Mouse (Mus musculus) liver, embryonic 13.5 days (tissue): Measurements from ENCODE around the gene Rnf24. TPM values are rescaled to one million over a fixed set of nuclear protein-coding genes. Genes with fewer than 3 reads are reported as not detected.
"Not testable (repeated sequence)": the region's sequence is repeated elsewhere in the genome, so short reads cannot be mapped to it uniquely, and the experiment has no call there.

Experiments used
- ATAC-seq: fragments of 200-750 bp; cut with Nextera tagmentation; 2 replicates; pipeline ENCODE4 v1.8.0; 2017; ENCODE audit warnings: low read depth, mild to moderate bottlenecking, moderate number of reproducible peaks, moderate library complexity
- DNase-seq: peaks from one replicate; pipeline ENCODE4 v3.0.0; 2022
- H3K27ac ChIP-seq: fragments of 300-500 bp; sonication (generic); 2 replicates; pipeline ENCODE4 v1.5.1; 2015; ENCODE audit warnings: moderate library complexity, mild to moderate bottlenecking, inconsistent platforms
- H3K27me3 ChIP-seq: fragments of 300-500 bp; sonication (generic); 2 replicates; pipeline ENCODE4 v1.6.1; 2015; ENCODE audit warnings: mild to moderate bottlenecking, inconsistent platforms
- H3K36me3 ChIP-seq: fragments of 300-500 bp; sonication (generic); 2 replicates; pipeline ENCODE4 v1.6.1; 2015; ENCODE audit warnings: mild to moderate bottlenecking, inconsistent platforms
- H3K4me1 ChIP-seq: fragments of 300-500 bp; sonication (generic); replicated peaks from 2 replicates; pipeline ENCODE4 v1.6.1; 2015; ENCODE audit warnings: inconsistent platforms
- H3K4me2 ChIP-seq: fragments of 300-500 bp; sonication (generic); 2 replicates; pipeline ENCODE4 v1.6.1; 2015; ENCODE audit warnings: inconsistent platforms, mild to moderate bottlenecking, moderate library complexity
- H3K4me3 ChIP-seq: fragments of 300-500 bp; sonication (generic); replicated peaks from 2 replicates; pipeline ENCODE4 v1.5.1; 2015; ENCODE audit warnings: mild to moderate bottlenecking, inconsistent platforms
- H3K9ac ChIP-seq: fragments of 300-500 bp; sonication (generic); 2 replicates; pipeline ENCODE4 v1.6.1; 2015; ENCODE audit warnings: mild to moderate bottlenecking, inconsistent platforms
- H3K9me3 ChIP-seq: fragments of 300-500 bp; sonication (generic); replicated peaks from 2 replicates; pipeline ENCODE4 v1.6.1; 2016; ENCODE audit warnings: inconsistent platforms
- WGBS: fragments of 180-500 bp; shearing (Covaris S2); methylation state at CpG from one replicate; pipeline ENCODE4 v1.1.7; 2015; ENCODE audit not compliant: insufficient replicate concordance; 5-methylcytosine and 5-hydroxymethylcytosine counted together
- polyA plus RNA-seq: library from polyadenylated mRNA; unstranded; fragments of >200 nt; fragmentation: Nextera tagmentation; extraction: Ambion mirVana; gene quantifications from 2 replicates; pipeline ENCODE4 v1.2.1, GENCODE M21; 2015

Rnf24 gene
- polyA plus RNA-seq, 1 experiment from 2014 or later: 0.46 TPM

DNA sequence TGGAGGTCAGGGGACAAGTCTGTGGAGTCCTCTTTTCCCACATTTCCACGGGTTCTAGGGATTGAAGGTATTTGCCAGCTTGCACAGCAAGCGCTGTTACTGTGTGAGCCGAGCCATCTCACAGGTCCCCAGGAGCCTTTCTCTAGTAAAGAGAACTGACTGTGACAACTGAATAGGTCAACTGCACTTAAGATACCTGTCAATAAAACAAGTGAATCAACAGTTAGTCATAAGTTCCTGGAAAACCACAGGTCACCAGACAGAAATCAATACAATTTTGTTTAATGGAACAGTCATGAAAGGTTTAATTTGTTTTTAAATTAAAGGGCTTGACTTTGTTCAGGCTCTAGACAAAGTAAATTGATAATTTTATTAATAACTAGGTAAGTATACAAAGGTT, 22.1 kb downstream of the Rnf24 start:
- no peak overlapping the region for H3K4me2 ChIP-seq
- no peaks in the 10 kb centered on the region for H3K4me1 ChIP-seq
- no peak overlapping the region for H3K9ac ChIP-seq
- H3K36me3 ChIP-seq: no peaks in the 10 kb centered on the region
- ATAC-seq (no peak), DNase-seq (no peak)
- H3K27ac ChIP-seq: no peak overlapping the region
- no peaks in the 10 kb centered on the region for H3K9me3 ChIP-seq
- WGBS: 78% methylated on average over 3 of the region's 3 CpGs
- H3K4me3 ChIP-seq: no peak overlapping the region
- H3K27me3 ChIP-seq: no peaks in the 10 kb centered on the region

DNA sequence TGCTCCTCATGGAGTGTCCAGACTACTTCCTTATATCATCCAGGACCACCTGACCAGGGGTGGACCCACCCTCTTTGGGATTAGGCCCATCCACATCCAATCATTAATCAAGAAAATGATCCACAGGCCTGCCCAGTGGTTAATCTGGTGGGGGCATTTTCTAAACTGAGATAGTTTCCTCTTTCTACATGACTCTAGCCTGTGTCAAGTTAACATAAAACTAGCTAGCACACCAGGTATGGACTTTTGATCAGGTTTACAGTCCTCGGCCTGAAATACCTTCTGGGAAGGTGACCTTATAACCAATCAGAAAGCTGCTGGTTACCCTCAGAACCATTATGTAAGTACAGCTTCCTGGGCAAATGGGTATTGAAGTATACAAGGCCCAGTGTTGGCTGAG, 23.7 kb downstream of the Rnf24 start:
- Histone ChIP-seq H3K9ac (no peak overlapping the region), H3K9me3 (no peaks in the 10 kb centered on the region), H3K4me2 (no peak overlapping the region), H3K4me3 (no peak overlapping the region), H3K27ac (no peak overlapping the region), H3K4me1 (peaks cover 4% of the 10 kb centered on the region), H3K27me3 (no peaks in the 10 kb centered on the region), H3K36me3 (no peaks in the 10 kb centered on the region)
- no peak for ATAC-seq
- DNase-seq: no peak
- 71% methylated on average over 1 of the region's 1 CpGs for WGBS

DNA sequence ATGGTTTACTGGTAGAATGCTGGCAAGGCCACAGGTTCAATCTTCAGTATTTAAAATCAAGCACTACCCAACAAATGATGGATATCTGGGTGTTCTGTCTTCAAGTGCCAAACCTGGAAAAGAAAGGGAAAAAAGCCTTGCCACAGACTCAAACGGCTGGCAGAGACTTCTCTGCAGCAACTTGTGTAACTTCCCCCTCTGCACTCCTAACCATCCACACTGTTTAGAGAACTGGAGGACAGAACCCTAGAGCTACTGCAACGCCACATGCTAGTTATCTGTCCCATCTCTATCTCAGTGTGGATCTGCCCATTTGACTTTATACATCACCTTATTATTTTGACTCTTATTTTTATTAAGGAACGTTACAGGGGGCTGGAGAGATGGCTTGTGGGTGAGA, 26.6 kb downstream of the Rnf24 start:
- H3K36me3 ChIP-seq: no peaks in the 10 kb centered on the region
- WGBS: 37% methylated on average over 3 of the region's 3 CpGs
- H3K4me3 ChIP-seq: no peak overlapping the region
- H3K27ac ChIP-seq: no peak overlapping the region; the same call in 1 of the 2 replicates
- ATAC-seq: no peak
- H3K9ac ChIP-seq: no peak overlapping the region
- peaks cover 13% of the 10 kb centered on the region for H3K4me1 ChIP-seq
- H3K4me2 ChIP-seq: no peak overlapping the region
- no peaks in the 10 kb centered on the region for H3K27me3 ChIP-seq
- H3K9me3 ChIP-seq: no peaks in the 10 kb centered on the region
- no peak for DNase-seq

DNA sequence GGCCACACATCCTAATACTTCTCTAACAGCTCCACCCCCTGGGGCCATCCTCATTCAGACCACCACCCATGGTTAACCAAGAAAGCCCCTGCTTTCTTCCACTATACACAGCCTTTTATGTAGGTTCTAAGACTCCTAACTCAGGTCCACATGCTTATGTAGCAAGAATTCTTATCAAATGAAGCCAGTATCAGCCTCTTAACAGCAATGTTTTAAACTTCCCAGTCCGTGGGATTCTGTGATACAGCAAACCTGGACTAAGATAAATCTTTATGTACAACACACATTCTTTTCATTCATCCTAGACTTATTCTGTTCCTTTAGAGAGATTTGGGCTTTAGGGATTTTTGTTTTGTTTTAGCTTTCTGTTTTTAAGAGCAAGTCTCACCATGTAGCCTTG, 29.0 kb downstream of the Rnf24 start:
- Histone ChIP-seq H3K9ac (no peak overlapping the region), H3K36me3 (no peaks in the 10 kb centered on the region), H3K4me2 (no peak overlapping the region), H3K4me3 (no peak overlapping the region), H3K27ac (no peak overlapping the region), H3K9me3 (no peaks in the 10 kb centered on the region), H3K4me1 (peaks cover 13% of the 10 kb centered on the region), H3K27me3 (no peaks in the 10 kb centered on the region)
- ATAC-seq: no peak
- DNase-seq: no peak
- WGBS: 10% methylated on average over 1 of the region's 1 CpGs

DNA sequence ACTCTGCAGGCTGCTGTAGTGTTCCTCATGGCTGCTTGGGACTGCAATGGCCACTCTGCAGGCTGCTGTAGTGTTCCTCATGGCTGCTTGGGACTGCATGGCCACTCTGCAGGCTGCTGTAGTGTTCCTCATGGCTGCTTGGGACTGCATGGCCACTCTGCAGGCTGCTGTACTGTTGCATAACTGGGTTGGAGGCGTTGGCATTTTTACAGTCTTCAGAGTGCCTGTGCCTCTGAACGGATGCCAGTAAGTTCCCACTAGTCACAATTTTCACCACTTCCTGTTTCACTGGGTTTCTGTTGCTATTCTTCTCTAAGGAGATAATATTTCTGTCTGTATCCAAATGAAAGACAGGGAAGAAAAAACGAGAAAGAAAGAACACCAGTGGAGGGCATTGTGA, 31.5 kb downstream of the Rnf24 start:
- H3K27me3 ChIP-seq, DNase-seq, H3K9ac ChIP-seq, H3K27ac ChIP-seq, H3K4me3 ChIP-seq, H3K4me2 ChIP-seq, ATAC-seq, H3K36me3 ChIP-seq, H3K9me3 ChIP-seq: not testable (repeated sequence)
- H3K4me1 ChIP-seq: peaks cover 13% of the 10 kb centered on the region
- 9% methylated on average over 3 of the region's 3 CpGs for WGBS

DNA sequence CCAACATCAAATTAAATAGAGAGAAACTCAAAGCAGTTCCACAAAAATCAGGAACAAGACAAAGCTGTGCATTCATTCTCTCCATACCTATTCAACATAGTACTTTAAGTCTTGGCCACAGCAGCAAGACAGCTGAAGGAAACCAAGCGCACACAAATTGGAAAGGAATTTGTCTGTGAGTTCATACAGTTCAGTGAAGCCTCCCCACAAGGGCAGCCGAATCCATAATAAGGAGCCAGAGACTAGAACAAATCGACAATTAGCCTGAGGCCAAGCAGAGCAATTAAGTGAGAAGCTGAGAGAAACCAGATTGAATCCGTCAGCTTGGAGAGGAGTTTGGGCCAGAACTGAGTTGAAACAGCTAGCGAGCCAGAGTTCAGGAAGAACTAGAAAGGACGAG, 33.3 kb downstream of the Rnf24 start:
- no peaks in the 10 kb centered on the region for H3K36me3 ChIP-seq
- H3K9me3 ChIP-seq: no peaks in the 10 kb centered on the region
- WGBS: 74% methylated on average over 6 of the region's 6 CpGs
- no peak overlapping the region for H3K4me3 ChIP-seq
- no peaks in the 10 kb centered on the region for H3K27me3 ChIP-seq
- peaks cover 13% of the 10 kb centered on the region for H3K4me1 ChIP-seq
- DNase-seq (no peak), ATAC-seq (no peak)
- no peak overlapping the region for H3K9ac ChIP-seq
- H3K4me2 ChIP-seq: no peak overlapping the region
- no peak overlapping the region for H3K27ac ChIP-seq

DNA sequence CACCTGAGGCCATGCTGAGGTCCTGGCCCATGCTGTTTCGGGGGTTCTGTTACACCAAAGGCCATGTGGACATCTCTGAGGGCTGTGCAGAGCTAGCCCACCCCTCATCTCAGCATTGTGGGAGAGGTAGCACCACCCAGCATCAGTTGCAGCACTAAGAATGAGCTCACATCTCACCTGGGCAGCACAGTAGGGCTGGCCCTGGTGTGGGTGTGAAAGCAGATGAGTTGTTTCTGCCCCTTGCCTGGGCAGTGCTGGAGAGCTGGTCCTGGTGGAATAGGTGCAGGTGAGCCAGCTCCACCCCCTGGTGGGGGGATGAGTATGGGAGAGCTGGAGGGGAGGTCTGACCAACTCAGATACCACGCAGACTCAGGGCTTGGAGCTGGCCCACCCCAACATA, 36.5 kb downstream of the Rnf24 start:
- H3K9ac ChIP-seq: no peak overlapping the region
- no peaks in the 10 kb centered on the region for H3K27me3 ChIP-seq
- no peaks in the 10 kb centered on the region for H3K36me3 ChIP-seq
- H3K27ac ChIP-seq: no peak overlapping the region
- no peak overlapping the region for H3K4me2 ChIP-seq
- no peak for DNase-seq
- no peak for ATAC-seq
- H3K4me3 ChIP-seq: no peak overlapping the region
- no peaks in the 10 kb centered on the region for H3K9me3 ChIP-seq
- no peaks in the 10 kb centered on the region for H3K4me1 ChIP-seq
- 52% methylated on average over 2 of the region's 2 CpGs for WGBS

DNA sequence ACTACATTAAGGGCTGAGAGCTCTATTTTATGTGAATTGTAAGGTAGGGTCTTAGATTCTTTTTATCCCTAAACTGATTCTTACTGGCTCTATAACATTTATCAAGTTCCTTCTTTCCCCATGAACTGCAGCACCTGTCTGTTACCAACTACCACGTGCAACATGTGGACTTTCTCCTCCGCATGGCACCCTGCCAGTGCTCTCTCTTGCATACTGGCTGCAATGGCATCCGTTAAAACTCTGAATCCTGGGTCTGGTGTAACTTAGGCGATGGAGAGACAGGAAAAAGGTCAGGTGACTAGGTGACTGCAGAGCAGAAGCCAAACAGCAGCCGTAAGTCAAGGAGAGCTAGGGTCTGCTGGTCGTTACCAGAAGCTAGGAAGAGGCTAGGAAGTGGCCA, 43.4 kb downstream of the Rnf24 start:
- 54% methylated on average over 6 of the region's 6 CpGs for WGBS
- Histone ChIP-seq H3K27ac (no peak overlapping the region), H3K4me1 (no peaks in the 10 kb centered on the region), H3K27me3 (no peaks in the 10 kb centered on the region), H3K4me3 (no peak overlapping the region), H3K9ac (no peak overlapping the region), H3K9me3 (no peaks in the 10 kb centered on the region), H3K4me2 (no peak overlapping the region), H3K36me3 (no peaks in the 10 kb centered on the region)
- ATAC-seq (no peak), DNase-seq (no peak)

DNA sequence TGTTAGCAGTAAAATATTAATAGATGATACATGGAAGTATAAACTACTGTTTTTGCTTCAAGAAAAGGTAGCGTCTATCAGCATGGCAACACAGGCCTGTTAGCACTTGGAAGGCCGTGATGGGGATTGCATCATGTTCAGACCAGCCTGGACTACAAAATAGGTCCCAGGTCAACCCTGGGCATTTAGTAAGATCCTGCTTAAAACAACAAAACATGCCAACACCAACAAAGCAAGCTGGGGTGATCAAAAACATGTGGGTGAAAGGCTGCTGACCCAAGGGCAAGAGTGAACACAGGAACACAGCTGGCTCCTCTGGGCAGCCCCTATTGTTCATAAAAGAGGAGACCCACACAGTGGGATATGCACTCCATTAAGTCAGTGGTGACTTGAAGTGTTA, 44.9 kb downstream of the Rnf24 start:
- WGBS: 59% methylated on average over 2 of the region's 2 CpGs
- Histone ChIP-seq H3K4me3 (no peak overlapping the region), H3K9ac (no peak overlapping the region)

DNA sequence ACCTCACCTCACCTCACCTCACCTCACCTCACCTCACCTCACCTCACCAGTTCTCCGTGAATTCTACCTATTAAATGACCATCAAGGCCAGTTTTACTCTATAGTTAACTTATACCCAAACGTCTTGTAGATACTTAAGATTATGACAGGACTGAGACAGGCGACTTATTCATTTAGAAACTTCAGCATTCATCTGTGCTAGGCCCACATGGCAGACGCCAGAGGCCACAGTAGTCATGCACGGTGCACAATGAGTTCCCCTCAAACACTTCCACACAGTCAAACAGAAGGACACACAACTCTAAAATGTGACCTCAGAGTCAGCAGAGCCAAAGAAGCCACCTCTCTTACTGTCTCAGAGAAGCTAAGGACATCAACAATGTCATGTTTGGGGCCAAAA, 45.3 kb downstream of the Rnf24 start:
- Histone ChIP-seq H3K9ac (no peak overlapping the region), H3K4me2 (no peak overlapping the region), H3K27me3 (no peaks in the 10 kb centered on the region), H3K36me3 (0 out of 2 replicates have a peak, but pooled peaks cover 3% of the 10 kb centered on the region), H3K4me1 (no peaks in the 10 kb centered on the region), H3K4me3 (no peak overlapping the region), H3K9me3 (no peaks in the 10 kb centered on the region), H3K27ac (no peak overlapping the region)
- ATAC-seq: no peak
- 66% methylated on average over 5 of the region's 5 CpGs for WGBS
- no peak for DNase-seq

More for the DNA sequence above, 44.9 kb downstream of the Rnf24 start:
- DNase-seq: no peak
- Histone ChIP-seq H3K27ac (no peak overlapping the region), H3K4me1 (no peaks in the 10 kb centered on the region), H3K36me3 (0 out of 2 replicates have a peak, but pooled peaks cover 3% of the 10 kb centered on the region), H3K9me3 (no peaks in the 10 kb centered on the region), H3K4me2 (no peak overlapping the region), H3K27me3 (no peaks in the 10 kb centered on the region)
- no peak for ATAC-seq

DNA sequence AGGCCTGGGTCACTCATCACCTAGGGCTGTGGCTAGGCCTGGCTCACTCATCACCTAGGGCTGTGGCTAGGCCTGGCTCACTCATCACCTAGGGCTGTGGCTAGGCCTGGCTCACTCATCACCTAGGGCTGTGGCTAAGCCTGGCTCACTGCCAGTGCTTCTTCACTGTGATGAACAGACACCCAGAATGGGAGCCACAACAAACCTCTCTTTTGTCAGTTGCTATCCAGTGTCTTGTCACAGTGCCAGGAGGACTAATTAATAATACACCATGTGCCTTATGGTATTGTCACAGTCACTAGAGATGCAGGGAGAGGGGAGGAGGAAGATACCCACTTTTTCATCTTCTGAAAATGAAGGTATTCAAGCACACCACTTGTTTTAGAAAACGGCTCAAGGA, 47.5 kb downstream of the Rnf24 start:
- 74% methylated on average over 1 of the region's 1 CpGs for WGBS
- not testable (repeated sequence) for H3K9me3 ChIP-seq, H3K27ac ChIP-seq, H3K9ac ChIP-seq, ATAC-seq, H3K4me1 ChIP-seq, H3K4me2 ChIP-seq, DNase-seq, H3K27me3 ChIP-seq, H3K4me3 ChIP-seq, H3K36me3 ChIP-seq

DNA sequence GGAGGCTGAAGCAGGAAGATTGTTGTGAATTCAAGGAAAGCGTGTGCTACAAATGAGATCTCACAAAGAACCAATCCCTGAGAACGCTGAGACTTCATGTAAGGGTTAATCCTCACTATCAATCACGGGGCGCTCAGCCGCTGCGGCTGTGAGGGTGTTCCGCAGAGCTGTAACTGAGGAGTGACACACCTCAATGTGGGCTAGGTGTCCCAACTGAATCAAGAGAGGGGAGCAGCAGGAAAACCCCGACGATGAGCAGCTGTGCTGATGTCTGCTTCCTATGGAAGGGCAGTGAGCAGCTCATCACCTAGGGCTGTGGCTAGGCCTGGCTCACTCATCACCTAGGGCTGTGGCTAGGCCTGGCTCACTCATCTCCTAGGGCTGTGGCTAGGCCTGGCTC, 48.2 kb downstream of the Rnf24 start:
- no peak for ATAC-seq
- no peaks in the 10 kb centered on the region for H3K4me1 ChIP-seq
- no peak overlapping the region for H3K9ac ChIP-seq
- no peaks in the 10 kb centered on the region for H3K27me3 ChIP-seq
- no peak for DNase-seq
- H3K4me3 ChIP-seq: no peak overlapping the region
- no peak overlapping the region for H3K4me2 ChIP-seq
- 75% methylated on average over 9 of the region's 9 CpGs for WGBS
- H3K27ac ChIP-seq: no peak overlapping the region
- H3K36me3 ChIP-seq: peaks cover 6% of the 10 kb centered on the region; the same call in 1 of the 2 replicates
- no peaks in the 10 kb centered on the region for H3K9me3 ChIP-seq

DNA sequence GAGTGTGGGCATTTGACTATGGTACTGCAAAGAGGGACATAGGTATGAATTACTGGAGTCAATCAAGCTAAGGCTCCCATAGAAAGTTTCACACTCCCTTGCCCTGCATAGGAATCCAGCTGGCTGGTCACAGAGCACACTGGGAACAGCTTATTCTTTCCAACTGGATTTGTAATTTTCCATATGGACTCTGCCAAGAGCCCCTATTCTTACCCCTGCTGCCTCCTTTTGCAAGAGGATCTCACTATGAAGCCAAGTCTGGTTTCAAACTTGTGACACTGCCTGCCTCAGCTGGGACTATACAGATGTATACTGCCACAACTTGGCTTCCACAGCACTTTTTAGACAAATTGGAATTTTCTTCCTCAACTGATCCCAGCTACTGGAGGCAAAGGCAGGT, 51.1 kb downstream of the Rnf24 start:
- H3K27me3 ChIP-seq: no peaks in the 10 kb centered on the region
- no peak overlapping the region for H3K4me3 ChIP-seq
- no peaks in the 10 kb centered on the region for H3K4me1 ChIP-seq
- no peaks in the 10 kb centered on the region for H3K9me3 ChIP-seq
- H3K36me3 ChIP-seq: peaks cover 27% of the 10 kb centered on the region
- no peak for DNase-seq
- no peak overlapping the region for H3K27ac ChIP-seq
- no peak overlapping the region for H3K4me2 ChIP-seq
- ATAC-seq: no peak
- H3K9ac ChIP-seq: no peak overlapping the region
